Mouse (Mus musculus): ENCODE data around the gene Casz1.

GRCm38 (mm10) chr4:148923414-148923813 is 119.2 kb downstream of the Casz1 start:
- TF ChIP-seq CTCF (IDR thresholded peaks at IDR 0.05; ENCODE audit: low read depth) (no peak), EP300 (IDR thresholded peaks at IDR 0.05; ENCODE audit: low read depth) (no peak)

Measured in liver, embryonic 14.5 days (tissue).